Mouse (Mus musculus) stomach, embryonic 14.5 days (tissue): ENCODE results near the gene Sspo. TPM values are rescaled to one million over a fixed set of nuclear protein-coding genes. Genes with fewer than 3 reads are reported as not detected.

Source experiments
- ATAC-seq: fragments of 200-750 bp; cut with Nextera tagmentation; 2 replicates; pipeline ENCODE4 v1.8.0; 2017; ENCODE audit warnings: low read depth, moderate TSS enrichment; ENCODE audit not compliant: insufficient number of reproducible peaks, insufficient read depth, low FRiP score
- H3K27ac ChIP-seq: fragments of 300-500 bp; sonication (generic); 2 replicates; pipeline ENCODE4 v1.5.1; 2014; ENCODE audit warnings: mild to moderate bottlenecking, low read length, moderate library complexity, mixed read lengths
- H3K27me3 ChIP-seq: fragments of 300-500 bp; sonication (generic); 2 replicates; pipeline ENCODE4 v1.6.1; 2014; ENCODE audit warnings: low read length, control low read depth, mixed read lengths; ENCODE audit not compliant: control insufficient read depth, insufficient read depth
- H3K36me3 ChIP-seq: fragments of 300-500 bp; sonication (generic); 2 replicates; pipeline ENCODE4 v1.6.1; 2014; ENCODE audit warnings: mild to moderate bottlenecking, control low read depth, low read length, moderate library complexity, mixed read lengths; ENCODE audit not compliant: control insufficient read depth, insufficient read depth
- H3K4me1 ChIP-seq: fragments of 300-500 bp; sonication (generic); 2 replicates; pipeline ENCODE4 v1.6.1; 2014; ENCODE audit warnings: low read length, control low read depth, mixed read lengths; ENCODE audit not compliant: control insufficient read depth, insufficient read depth
- H3K4me2 ChIP-seq: fragments of 300-500 bp; sonication (generic); replicated peaks from 2 replicates; pipeline ENCODE4 v1.6.1; 2014; ENCODE audit warnings: low read depth, low read length, control low read depth
- H3K4me3 ChIP-seq: fragments of 300-500 bp; sonication (generic); 2 replicates; pipeline ENCODE4 v1.5.1; 2014; ENCODE audit warnings: low read depth, low read length, control low read depth
- H3K9ac ChIP-seq: fragments of 300-500 bp; sonication (generic); replicated peaks from 2 replicates; pipeline ENCODE4 v1.6.1; 2014; ENCODE audit warnings: low read depth, mild to moderate bottlenecking, control low read depth, low read length, moderate library complexity, mixed read lengths
- H3K9me3 ChIP-seq: fragments of 300-500 bp; sonication (generic); 2 replicates; pipeline ENCODE4 v1.6.1; 2016; ENCODE audit warnings: low read depth, low read length, control low read depth; ENCODE audit not compliant: control insufficient read depth
- WGBS: fragments of 180-500 bp; shearing (Covaris S2); extraction: QIAGEN DNeasy Blood & Tissue Kit; methylation state at CpG from one replicate; pipeline ENCODE4 v1.1.7; 2014; 5-methylcytosine and 5-hydroxymethylcytosine counted together
- polyA plus RNA-seq: library from polyadenylated mRNA; unstranded; fragments of >200 nt; fragmentation: Nextera tagmentation; extraction: Ambion mirVana; gene quantifications from 2 replicates; pipeline ENCODE4 v1.2.1, GENCODE M21; 2014

The Sspo gene
- polyA plus RNA-seq, 1 experiment from 2014 or later, result 0.41 TPM

GRCm38 (mm10) chr6:48440306-48441014, 7.6 kb upstream of the Sspo start:
- Histone ChIP-seq H3K9ac (no peak overlapping the region), H3K9me3 (no peaks in the 10 kb centered on the region), H3K36me3 (peaks cover 50% of the 10 kb centered on the region), H3K27ac (no peak overlapping the region), H3K4me3 (no peak overlapping the region), H3K4me2 (no peak overlapping the region), H3K4me1 (peaks cover 34% of the 10 kb centered on the region), H3K27me3 (no peaks in the 10 kb centered on the region)
- no peak for ATAC-seq
- 43% methylated on average over 14 of the region's 14 CpGs for WGBS

DNA sequence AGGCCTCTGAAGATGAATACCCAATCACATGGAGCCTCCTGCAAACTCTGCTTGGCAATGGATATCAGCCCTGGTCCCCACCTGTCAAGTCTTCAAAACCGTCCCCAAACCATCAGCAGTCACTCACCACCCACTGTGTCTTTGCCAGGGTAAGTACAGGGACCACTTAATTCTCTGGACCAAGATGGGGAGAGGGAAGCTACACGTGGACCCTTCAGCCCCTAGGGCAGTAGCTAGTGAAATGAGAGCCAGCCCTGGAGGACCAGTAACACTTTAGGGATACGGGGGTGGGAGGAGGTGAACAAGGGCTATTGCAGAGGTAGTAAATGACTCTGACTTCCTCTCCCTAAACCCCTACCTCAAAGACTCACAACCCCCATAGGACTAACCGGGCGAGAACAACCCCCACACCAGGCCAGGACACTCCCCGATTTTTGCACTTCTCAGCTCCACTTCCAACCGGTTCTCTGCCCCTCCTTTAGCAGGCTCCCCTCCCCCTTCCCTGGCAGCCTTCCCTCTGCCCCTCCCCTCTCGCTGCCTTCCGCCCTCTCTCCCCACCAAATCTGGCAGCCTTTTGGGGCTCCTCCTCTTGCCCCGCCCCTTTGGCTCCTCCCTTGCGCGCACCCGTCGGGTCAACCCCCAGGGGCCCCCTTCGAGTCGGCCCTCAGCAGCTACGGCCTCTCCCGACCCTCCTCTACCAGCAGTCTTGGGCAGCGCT, 4.3 kb upstream of the Sspo start:
- WGBS, result 3% methylated on average over 19 of the region's 19 CpGs

DNA sequence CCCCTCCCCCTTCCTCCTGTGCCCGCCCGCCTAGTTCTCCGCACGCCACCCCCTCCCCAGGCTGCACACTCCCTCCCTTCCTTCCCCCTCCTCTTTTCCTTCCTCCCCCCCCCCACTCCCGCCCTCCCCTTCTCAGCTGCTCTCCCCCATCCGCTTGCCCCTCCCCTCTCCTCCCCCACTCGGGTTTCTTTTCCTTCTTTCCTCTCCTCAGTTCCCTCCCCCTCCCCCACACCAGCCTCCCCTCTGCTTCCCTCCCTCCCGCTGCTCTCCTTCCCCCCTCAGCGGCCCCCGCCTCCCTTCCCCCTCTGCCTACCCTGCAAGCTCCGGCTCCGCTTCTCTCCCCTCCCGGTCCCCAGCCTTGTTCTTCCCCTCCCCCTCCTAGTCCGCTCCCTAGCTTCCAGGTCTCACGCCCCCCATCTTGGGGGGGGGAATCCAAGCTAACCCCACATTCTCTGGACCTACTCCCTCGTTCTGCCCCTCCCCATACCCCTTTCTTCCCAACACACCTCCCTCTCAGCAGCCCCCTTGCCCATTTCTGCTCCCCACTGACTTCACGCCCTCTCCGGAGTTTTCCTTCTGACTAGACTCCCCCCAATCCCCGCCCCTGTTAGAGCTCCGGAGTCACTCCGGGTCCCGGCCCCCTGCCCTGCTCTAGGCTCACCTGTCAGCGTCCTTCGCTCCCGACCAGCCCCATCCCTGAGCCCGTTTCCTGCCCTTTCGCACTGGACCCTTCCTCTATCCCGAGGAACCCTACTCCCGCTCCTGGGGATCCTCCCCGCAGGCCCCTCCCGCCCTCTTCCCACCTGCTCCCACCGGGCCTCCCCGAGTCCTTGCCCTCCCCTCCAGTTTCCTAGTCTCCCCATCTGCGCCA, 3.5 kb upstream of the Sspo start:
- ATAC-seq, result peak; percentile 60
- Histone ChIP-seq H3K4me1 (peaks cover 30% of the 10 kb centered on the region), H3K4me2 (peak overlapping the region; percentile 56), H3K36me3 (peaks cover 16% of the 10 kb centered on the region), H3K9me3 (no peaks in the 10 kb centered on the region), H3K9ac (peak overlapping the region; percentile 95), H3K27ac (peak overlapping the region; percentile 98), H3K27me3 (no peaks in the 10 kb centered on the region), H3K4me3 (peak overlapping the region; percentile 91)
- under 1% methylated on average over 33 of the region's 34 CpGs for WGBS

More for the DNA sequence above, 4.3 kb upstream of the Sspo start:
- ATAC-seq, result peak; percentile 85
- Histone ChIP-seq H3K27ac (peak overlapping the region; percentile 98), H3K4me3 (peak overlapping the region; percentile 91), H3K9me3 (no peaks in the 10 kb centered on the region), H3K4me2 (peak overlapping the region; percentile 56), H3K4me1 (peaks cover 31% of the 10 kb centered on the region), H3K27me3 (no peaks in the 10 kb centered on the region), H3K36me3 (peaks cover 24% of the 10 kb centered on the region), H3K9ac (peak overlapping the region; percentile 39; the same call in 1 of the 2 replicates)

GRCm38 (mm10) chr6:48445181-48446101, 2.6 kb upstream of the Sspo start, which contains the start of gene Zfp467:
Gene Zfp467, minus strand, starts transcription at chr6:48445825.
- no peaks in the 10 kb centered on the region for H3K9me3 ChIP-seq
- H3K27ac ChIP-seq, result peak within 1 kb of the TSS; percentile 98
- H3K27me3 ChIP-seq, result no peaks in the 10 kb centered on the region
- 1% methylated on average over 65 of the region's 65 CpGs for WGBS
- ATAC-seq, result peak; percentile 60
- peaks cover 26% of the 10 kb centered on the region for H3K4me1 ChIP-seq
- H3K36me3 ChIP-seq, result peaks cover 16% of the 10 kb centered on the region
- peak within 1 kb of the TSS; percentile 95 for H3K9ac ChIP-seq
- H3K4me2 ChIP-seq, result peak within 1 kb of the TSS; percentile 45
- peak within 1 kb of the TSS; percentile 91 for H3K4me3 ChIP-seq

DNA sequence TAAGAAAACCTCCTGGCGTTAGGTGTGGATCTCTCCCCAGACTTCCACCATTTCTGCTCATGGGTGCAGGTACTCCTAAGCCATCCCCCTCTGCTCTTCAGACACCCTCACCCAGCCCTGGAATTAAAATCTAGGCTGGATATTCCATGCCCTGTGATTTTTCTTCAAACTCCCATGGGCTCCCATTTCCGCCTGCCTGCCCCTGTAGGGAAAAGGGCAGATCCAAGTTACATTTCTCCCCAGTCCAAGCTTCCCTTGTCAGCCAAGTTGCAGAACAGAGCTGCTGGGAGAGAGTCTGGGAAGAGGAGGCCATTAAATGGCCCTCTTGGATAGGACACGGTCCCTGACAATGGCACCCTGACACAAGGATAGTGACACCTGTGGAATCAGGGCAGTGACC, 1.8 kb upstream of the Sspo start:
- whole genome bisulfite sequencing, result 35% methylated on average over 3 of the region's 3 CpGs
- H3K9me3 ChIP-seq, result no peaks in the 10 kb centered on the region
- H3K27ac ChIP-seq, result peak overlapping the region; percentile 98
- H3K4me3 ChIP-seq, result peak overlapping the region; percentile 91
- H3K9ac ChIP-seq, result peak overlapping the region; percentile 95; the same call in 1 of the 2 replicates
- peaks cover 12% of the 10 kb centered on the region for H3K36me3 ChIP-seq
- ATAC-seq, result no peak
- H3K27me3 ChIP-seq, result no peaks in the 10 kb centered on the region
- H3K4me1 ChIP-seq, result peaks cover 19% of the 10 kb centered on the region
- peak overlapping the region; percentile 45 for H3K4me2 ChIP-seq

DNA sequence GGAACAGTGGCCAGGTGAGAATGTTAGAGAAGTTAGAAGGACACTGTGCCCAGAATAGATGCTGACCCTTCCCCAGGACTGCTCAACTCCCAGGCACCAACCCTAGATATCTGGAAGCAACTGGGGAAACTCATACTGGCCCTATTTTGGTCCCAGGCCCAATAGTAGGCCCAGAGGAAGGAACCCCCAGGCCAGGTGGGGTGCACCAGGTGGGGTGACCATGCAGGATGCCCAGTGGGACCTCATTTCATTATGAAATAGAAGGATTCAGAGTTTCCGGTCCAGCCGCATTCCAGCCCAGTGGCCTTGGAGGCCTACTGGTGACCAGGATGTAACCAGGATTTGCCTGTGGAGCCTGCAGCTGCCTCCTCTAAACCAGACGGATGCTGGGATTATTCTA, 1.1 kb upstream of the Sspo start:
- Histone ChIP-seq H3K36me3 (peaks cover 5% of the 10 kb centered on the region), H3K27me3 (no peaks in the 10 kb centered on the region), H3K9me3 (no peaks in the 10 kb centered on the region), H3K4me1 (peaks cover 16% of the 10 kb centered on the region; the same call in 1 of the 2 replicates), H3K9ac (no peak overlapping the region), H3K27ac (peak overlapping the region; percentile 39; the same call in 1 of the 2 replicates), H3K4me2 (no peak overlapping the region), H3K4me3 (no peak overlapping the region)
- no peak for ATAC-seq
- WGBS, result 80% methylated on average over 3 of the region's 3 CpGs

GRCm38 (mm10) chr6:48448527-48448926, 498 bp downstream of the Sspo start:
- H3K4me2 ChIP-seq, result no peak overlapping the region
- no peaks in the 10 kb centered on the region for H3K9me3 ChIP-seq
- WGBS, result 79% methylated on average over 7 of the region's 7 CpGs
- H3K4me1 ChIP-seq, result peaks cover 10% of the 10 kb centered on the region; the same call in 1 of the 2 replicates
- no peak overlapping the region for H3K9ac ChIP-seq
- no peaks in the 10 kb centered on the region for H3K36me3 ChIP-seq
- ATAC-seq, result no peak
- no peak overlapping the region for H3K4me3 ChIP-seq
- H3K27ac ChIP-seq, result no peak overlapping the region
- no peaks in the 10 kb centered on the region for H3K27me3 ChIP-seq
